Mouse (Mus musculus) heart, embryonic 14.5 days (tissue): ENCODE data around the gene Abcd3. TPM values are rescaled to one million over a fixed set of nuclear protein-coding genes. Genes with fewer than 3 reads are reported as not detected.

Experiments
- polyA plus RNA-seq: library from polyadenylated mRNA; unstranded; fragments of >200 nt; fragmentation: Nextera tagmentation; extraction: Ambion mirVana; gene quantifications from 2 replicates; pipeline ENCODE4 v1.2.1, GENCODE M21; 2014

Abcd3 gene
- polyA plus RNA-seq, 1 experiment from 2014 or later, result 49.5 TPM

Other genes starting within 250 kb of the Abcd3 start
- not detected in 2 replicates for gene 4930432M17Rik, start 144.5 kb downstream of the Abcd3 start, polyA plus RNA-seq
- 6.8 and 6.9 TPM in 2 replicates for gene F3, start 91.8 kb downstream of the Abcd3 start, polyA plus RNA-seq
- gene Arhgap29, start 137.2 kb upstream of the Abcd3 start, polyA plus RNA-seq, result 65.1 and 68.4 TPM in 2 replicates
- gene Abca4, start 229.1 kb upstream of the Abcd3 start, polyA plus RNA-seq, result 3.6 and 3.9 TPM in 2 replicates